Mouse (Mus musculus) thymus, postnatal 4 days (tissue): ENCODE measurements around the gene Tbc1d2.
A peak's percentile ranks its signal among the peaks of the same experiment; 100 is the strongest.
"Not testable (repeated sequence)": the region's sequence is repeated elsewhere in the genome, so short reads cannot be mapped to it uniquely, and the experiment has no call there.

ENCODE experiments used
- DNase-seq: peaks from one replicate; pipeline ENCODE4 v3.0.0; 2021

The Tbc1d2 gene

DNA sequence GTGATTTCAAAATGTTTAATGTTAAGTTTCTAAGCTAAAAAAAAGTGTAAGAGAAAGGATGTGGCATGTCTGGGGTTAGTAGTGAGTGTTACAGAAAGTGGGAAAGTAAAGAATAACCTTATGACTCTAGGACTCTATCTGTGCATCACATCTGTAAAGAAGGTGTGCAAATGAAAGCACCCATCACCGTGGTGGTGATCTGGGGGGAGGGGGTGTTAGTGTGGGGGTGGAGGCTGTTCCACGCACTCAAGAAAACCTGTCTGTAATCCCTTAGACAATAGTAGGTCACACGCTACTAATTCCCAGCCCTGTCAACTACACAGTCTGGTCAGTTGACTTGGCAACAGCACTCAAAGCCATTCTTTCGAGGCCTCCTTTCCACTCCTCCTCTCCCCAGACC is 8.7 kb downstream of the Tbc1d2 start:
- no peak for DNase-seq

DNA sequence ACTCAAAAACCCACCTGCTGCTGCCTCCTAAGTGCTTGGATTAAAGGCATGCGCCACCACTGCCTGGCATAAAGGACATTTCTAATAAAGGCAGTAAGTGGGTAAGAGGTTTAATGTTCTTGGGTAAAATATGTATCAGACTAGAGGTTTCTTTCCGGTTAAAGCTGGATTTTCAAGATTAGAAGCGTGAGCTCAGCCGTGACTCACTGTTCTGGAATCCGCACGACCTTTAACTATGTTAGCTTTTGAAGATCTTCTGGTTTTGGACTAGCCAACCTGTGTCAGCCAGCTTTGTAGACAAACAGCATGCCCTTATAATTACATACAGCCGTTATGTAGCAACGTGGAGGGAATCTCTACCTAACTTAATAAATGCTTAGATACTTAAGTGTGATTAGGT is 10.1 kb downstream of the Tbc1d2 start:
- no peak for DNase-seq

DNA sequence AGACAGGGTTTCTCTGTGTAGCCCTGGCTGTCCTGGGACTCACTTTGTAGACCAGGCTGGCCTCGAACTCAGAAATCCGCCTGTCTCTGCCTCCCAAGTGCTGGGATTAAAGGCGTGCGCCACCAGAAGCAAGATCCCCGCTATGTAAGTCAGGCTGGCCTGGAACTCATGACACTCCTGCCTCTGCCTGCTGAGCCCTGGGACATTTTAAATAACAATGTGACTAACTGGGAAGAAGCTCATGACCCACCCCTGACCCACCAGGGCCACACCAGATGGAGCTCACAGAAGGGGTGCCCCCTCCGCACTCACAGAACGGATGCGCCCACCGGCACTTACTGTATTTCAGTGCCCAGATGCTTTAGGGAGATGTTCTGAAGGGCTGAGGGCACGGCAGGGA is 12.8 kb downstream of the Tbc1d2 start:
- DNase-seq, result peak; percentile 7

DNA sequence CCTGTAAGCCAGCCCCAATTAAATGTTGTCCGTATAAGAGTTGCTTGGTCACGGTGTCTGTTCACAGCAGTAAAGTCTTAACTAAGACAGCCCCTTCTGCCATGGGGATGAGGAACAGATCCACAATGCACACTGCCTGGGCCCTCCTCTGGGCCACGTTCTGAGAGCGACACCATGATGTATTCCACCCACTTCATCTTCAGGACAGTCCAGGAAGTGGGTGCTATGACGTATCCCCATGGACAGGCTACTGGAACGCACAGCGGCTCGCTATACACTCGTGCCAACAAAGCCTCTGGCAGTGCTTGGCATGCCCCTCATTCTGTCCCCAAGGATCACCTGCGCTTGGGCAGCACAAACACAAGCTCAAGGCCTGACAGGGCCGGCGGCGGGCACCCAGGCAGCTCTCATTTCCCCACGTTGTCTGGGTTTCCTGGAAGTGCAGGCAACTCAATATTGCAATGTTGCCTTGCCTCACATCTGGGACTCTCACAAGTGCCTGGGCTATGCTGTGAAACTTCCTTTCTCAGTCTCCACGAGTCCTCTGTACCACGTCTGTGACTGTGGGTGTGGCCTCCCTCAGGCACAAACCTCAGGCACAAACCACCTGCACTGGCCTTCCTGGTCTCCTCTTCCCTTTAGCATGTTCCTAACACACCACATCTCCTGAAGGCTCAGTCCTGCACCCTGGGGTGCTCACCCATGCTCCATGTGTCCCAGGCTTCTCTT is 14.1 kb downstream of the Tbc1d2 start:
- peak; percentile 34 for DNase-seq

DNA sequence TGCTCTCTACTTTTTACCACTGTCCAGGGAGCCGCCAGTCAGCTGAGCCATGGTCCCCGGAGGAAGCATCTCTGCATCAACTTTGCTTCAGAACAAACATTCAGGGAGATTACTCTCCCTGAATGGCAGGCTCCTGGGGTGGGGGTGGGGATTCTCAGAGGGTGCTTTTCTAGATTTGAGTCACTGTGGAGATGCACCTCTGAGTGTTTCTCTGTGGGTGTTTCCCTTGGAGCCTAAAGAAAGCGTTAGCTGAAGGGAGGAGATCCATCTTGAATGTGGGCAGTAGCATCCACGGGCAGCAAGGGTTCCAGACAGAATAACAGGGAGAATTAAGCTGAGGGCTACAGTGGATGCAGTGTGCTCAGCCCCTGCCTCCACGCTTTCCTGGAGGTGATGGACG is 15.1 kb downstream of the Tbc1d2 start:
- DNase-seq, result no peak

DNA sequence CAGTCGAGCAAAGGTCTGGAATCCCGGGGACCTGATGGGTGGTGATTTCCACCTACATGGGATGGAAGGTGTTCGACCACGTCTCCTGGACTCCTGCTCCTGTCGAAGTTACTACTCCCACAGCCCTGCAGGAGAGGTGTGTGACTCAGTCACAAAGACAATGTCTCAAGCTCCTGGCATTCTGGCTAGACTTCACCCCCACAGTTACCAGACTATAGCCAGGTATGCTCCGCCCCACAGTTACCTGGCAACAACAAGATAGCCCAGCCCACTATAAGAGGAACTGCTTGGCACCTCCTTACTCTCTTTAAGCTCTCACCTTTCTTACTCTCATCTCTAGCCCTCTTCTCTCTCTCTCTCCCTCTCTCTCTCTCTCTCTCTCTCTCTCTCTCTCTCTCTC is 16.4 kb downstream of the Tbc1d2 start:
- not testable (repeated sequence) for DNase-seq

DNA sequence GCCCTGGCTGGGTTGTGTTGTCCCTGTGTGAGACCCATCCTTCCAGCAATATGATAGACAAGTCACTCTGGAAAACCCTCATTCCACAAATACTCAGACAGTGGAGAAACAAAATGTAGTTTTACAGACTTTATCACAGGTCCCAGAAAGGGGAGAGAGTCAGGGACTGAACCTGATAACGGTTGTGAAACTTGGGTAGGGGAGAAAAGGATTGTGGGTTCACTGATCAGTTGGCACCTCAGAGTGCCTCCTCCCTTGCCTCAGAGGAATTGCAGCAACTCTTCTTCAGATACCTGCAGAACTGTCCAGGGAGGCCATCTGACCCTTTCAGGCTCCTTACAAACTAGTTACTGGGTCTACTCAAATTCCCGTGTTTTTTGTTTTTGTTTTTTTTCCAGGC is 17.5 kb downstream of the Tbc1d2 start:
- no peak for DNase-seq

DNA sequence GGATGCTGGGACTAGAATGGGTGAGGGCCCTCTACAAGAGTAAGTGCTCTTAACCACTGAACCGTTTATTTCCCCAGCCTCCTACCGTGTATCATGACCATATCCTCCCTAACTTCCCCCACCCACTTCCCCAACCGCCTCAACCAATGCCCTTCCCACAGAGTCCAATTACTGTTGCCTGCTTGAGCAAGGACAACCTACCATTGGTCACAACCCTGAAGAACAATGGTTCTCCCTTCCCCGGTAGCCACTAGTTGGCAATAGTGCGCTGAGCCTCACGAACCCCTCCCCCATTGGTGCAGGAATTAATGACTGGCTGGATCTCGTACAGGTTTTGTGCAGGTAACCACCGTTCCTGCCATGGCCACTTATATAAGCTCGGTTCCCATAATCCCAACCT is 19.6 kb downstream of the Tbc1d2 start:
- peak; percentile 72 for DNase-seq

DNA sequence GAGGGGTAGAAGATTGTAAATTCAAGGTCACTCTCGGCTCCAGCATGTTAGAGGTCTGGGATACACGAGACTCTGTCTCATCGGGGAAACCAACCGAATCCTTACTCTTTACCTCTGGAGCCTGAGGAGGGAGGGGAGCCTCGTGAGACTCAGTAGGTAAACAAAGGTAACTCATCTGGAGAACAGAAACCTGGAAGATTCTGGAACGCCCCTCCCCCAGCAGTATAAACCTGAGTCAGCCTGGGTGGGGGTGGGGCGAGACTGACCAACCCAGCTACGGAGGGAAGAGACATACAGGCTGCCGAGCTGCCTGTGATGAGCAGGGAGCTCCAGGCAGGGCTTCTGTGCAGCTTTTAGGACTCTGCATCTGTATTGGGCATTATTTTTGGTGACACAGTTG is 21.1 kb downstream of the Tbc1d2 start:
- no peak for DNase-seq

DNA sequence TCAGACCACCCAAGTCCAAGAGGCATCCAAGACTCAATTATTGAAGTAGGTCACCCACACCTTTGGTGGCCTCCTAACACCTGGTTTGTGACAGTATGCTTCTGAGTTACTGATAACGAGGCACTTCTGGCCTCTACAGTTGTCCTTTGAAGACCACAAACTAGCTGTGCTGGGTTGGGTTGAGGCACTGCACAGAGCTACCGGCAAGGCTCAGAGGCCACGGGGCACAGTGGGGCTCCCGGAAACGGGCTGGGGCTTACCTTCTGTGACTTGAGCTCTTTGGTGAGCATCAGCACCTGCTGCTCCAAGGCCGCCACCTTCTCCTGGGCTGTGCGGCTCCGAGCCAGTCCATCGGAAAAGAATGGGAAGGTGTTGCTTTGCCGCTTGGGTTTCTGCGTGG is 21.9 kb downstream of the Tbc1d2 start:
- DNase-seq, result peak; percentile 79

DNA sequence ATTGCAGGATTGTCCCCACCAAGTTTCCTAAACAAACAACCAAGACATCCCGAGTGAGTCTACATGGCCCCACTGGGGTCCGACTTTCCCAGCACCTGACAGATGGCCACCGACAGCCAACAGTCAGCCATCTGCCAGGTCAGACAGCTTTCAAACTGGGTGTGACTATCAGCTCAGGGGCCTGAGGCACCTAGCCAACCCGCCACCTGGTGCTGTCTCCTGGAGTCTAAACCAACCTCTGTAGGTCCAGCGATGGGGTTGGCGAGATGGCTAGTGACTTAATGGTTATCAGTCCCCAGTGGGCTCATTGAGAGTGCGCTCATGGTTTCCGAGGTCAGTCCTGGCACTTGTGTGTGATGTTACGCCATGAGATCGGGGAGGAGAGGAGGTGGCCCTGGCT is 24.9 kb downstream of the Tbc1d2 start:
- DNase-seq, result no peak

DNA sequence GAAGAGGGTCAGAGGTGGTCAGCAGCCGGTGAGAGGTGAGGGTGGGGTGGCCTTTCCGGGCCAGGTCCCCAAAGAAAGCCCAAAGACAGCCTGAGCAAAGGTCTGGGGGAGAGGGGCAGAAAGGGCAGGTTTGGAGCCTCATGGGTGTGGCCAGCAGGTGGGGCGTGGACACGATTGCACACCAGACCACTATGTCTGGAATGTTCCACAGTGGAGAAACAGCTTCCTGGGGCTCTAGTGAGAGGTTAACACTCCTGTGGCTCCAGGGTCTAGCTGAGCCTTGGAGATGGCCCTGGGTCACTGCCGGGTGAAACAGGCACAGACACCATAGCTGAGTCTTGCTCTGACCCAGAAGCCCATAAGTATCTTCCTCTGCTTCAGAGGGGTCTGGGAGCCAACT is 27.0 kb downstream of the Tbc1d2 start:
- DNase-seq, result no peak

DNA sequence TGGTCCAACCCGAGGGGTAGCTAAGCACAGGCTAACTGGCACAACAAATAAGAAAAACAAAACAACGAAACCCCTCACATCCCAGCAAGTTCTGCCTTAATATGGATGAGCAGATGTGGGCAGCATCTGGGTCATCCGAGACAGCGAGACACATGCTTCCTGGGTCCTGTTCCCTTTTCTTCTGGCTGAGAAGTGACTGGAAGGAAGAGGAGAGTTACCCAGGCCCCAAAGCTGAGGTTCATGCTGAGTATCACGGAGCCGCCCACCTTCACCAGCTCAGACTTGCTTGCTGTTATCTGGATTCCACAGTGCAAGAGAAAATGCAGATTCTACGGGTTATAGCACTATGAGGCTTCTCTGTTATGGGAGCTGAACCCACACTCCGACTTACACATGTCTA is 29.1 kb downstream of the Tbc1d2 start:
- no peak for DNase-seq

DNA sequence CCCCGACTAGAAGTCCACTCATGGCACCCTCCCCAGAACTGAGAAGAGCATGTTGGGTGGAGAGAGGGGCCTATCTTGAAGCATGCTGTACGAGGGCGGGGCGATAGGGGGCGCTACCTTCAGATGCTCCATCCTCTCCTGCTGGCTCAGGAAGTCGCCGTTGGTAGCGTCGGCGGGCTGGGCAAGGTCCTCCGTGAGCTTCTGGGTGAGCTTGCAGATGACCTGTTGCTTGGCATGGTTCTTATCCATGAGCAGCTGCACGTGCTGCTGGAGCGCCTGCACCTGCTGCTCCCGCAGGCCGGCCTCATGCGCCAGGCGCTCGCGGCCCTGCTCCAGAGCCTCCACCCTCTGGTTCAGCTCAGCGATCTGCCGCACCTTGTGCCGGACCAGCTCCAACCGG is 29.7 kb downstream of the Tbc1d2 start:
- peak; percentile 78 for DNase-seq

DNA sequence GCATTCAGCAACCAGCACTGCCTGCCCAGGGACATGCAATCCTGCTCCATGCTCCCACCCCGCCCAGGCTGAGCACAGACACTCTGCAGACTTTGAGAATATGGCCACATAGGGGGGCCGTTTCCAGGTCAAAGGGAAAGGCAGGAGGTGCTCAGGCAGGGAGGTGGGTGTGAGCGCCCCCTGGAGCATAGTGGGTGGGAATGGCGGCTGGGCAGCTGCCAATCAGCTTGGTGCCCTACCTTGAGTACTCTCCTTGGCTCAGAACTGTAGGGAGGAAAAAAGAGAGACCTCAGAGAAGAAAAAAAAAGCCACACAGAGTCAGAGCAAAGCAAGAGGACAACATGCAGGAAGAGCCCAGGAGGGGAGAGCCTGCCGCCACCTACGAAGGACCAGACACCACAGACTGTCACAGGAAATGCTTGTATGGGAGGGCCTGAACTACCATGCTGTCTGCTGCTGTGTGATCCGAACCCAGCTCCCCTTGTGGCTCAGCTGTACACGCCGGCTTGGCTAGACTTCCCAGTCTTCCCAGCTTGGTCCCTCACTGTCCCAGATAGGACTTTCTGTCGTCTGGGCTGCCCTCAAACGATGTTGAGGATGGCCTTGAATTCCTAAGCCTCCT is 31.7 kb downstream of the Tbc1d2 start:
- peak; percentile 78 for DNase-seq

DNA sequence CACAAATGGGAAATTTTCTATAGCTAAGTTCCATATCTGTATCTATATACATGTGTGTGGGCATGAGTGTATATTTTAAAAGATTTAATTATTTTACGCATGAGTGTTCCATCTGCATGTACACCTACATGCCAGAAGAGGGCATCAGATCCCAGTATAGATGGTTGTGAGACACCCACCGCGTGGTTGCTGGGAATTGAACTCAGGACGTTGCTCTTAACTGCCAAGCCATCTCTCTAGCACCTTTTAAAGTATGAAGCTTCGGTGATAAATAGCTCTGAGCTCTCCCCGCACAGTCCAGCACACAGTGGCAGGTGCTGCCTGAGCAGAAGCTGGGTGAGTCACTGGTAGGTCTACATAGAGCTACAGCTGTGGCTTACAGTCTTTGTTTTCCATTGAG is 32.6 kb downstream of the Tbc1d2 start:
- DNase-seq, result no peak

DNA sequence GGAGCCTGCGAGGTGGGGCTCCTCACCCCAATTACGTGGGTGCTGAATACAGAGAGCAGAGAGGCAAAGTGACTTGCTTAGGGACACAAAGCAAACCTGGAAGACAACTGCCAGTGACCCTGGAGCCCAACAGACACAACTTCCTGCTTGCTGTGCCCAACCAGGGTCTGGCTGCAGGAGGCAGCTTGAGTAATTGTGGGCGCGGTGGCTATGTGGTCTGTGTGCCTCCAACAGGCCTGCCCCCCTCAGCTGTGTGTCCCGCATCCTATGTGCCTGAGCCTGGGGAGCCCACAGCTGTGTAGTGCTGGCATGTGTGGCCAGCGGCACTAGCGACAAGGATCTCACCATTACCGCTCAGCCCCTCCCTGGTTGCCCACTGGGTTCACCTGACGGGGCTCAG is 35.4 kb downstream of the Tbc1d2 start:
- DNase-seq, result peak; percentile 58

DNA sequence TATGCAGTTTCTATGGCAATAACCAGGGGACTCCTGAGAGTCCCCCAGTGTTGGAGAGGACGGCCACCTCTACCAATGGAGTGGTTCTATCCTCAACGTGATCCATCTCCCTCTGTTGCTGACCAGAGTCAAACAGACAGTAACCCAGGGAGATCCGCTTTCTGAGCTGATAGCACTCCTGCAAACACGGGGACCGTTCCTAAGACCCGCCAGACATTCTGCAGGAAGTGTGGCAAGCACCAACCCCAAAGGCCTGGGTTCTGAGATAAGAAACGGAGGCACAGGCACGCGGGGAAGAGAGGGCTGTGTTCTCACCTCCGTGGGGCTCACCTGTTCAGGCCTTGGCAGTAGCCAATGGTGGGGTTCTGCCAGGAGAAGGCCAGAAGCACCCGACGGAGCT is 36.4 kb downstream of the Tbc1d2 start:
- DNase-seq, result no peak

DNA sequence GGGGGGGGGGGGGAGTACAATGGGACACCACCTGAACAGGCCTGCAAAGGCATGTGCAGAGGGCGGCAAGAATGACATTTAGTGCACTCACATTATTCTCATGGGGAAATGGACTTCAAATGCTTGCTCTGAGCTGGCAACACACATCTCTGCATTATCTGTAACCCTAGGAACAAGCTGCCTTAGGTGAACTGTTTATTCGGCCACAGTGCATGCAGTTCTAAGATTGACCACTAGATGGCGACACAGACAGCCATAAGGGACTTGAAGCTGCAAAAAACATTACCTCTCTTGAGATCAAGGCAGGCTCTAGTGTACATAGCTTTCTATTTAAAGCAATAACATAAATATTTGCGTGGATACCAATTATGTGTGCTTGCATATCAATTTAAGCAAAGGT is 38.8 kb downstream of the Tbc1d2 start:
- DNase-seq, result peak; percentile 91

DNA sequence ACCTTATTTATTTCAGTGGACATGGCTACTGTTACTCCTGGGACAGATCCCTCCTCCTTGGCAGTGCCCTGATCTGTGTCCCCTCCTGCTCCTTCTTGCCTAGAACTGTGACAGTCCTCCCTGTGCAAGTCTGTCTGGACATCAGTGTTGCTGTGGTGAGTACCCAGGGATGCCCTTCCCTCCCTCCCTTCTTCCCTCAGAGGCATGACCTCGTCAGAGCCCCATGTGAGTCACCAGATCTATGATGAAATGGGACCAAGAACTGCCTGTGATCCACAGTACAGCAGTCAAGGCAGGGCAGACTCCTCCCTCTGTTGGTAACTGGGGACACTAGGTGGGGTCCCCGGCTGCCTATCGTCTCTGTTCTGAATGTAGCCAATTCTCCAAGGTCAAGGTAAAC is 42.4 kb downstream of the Tbc1d2 start:
- DNase-seq, result no peak

DNA sequence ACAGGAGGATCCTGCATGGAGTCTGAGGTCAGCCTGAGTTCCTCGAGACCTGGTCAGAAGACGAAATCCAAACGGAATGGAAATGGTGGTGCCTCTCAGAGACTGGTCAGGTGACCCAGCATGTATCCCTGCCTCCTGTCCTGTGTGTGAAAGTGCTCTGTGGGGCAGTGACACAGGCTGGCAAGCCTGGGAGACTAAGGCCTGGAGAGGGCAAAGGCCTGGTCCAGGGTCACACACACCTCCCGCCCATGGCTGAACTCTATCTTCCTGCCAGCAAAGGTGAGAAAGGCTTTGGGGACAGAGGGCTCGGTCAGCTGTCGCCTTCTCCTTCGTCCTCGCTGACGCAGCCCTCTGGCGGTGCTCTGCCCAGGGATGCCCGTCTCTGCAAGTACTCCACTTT is 44.6 kb downstream of the Tbc1d2 start:
- no peak for DNase-seq

DNA sequence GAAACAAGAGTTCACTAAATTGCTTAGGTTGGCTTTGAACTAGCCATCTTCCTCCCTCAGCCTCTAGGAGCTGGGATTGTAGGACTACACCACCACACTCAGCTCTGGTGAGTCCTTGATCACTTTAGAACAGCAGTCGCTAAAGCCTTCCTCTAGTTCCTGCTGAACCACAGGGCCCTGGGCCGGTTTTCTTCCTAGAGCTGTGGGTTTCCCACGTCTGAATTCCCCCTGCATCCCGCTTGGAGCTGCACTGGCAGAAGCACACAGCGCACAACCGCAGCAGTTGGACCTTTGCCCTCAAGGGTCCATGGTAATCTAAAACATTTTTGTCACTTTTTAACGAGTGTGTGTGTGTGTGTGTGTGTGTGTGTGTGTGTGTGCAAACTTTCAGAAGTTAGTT is 47.3 kb downstream of the Tbc1d2 start:
- DNase-seq, result no peak

DNA sequence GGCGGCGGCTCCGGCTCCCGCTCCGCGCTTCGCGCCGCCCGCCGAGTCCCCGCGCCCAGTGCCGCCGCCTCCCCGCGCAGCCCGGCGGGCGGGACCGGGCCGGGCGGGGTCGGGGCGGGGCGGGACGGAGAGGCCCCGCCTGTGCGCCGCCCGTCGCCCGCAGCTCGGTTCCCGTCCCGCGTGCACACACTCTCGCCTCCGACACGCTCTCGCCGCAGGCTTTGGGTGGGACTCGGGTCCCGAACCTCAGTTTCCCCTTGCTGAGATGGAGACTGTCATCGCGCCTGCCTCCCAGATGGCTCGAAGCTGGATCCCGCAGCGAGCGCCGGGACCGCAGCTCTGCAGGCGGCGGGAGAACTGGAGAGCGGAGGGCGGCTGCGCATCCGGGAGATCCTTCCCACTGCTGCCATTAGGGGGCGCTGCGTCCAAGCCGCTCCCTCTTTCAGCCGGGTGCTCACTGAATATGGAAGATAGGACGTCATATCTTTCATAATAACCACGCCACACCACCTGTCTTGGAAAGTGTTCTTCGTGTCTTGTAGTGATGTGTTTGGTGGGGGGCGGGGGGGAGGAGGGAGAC is 48.1 kb downstream of the Tbc1d2 start, which contains the start of gene Coro2a:
Gene Coro2a (minus strand): TSS at position 359 of the 580 bp plus-strand sequence.
- peak; percentile 93 for DNase-seq

DNA sequence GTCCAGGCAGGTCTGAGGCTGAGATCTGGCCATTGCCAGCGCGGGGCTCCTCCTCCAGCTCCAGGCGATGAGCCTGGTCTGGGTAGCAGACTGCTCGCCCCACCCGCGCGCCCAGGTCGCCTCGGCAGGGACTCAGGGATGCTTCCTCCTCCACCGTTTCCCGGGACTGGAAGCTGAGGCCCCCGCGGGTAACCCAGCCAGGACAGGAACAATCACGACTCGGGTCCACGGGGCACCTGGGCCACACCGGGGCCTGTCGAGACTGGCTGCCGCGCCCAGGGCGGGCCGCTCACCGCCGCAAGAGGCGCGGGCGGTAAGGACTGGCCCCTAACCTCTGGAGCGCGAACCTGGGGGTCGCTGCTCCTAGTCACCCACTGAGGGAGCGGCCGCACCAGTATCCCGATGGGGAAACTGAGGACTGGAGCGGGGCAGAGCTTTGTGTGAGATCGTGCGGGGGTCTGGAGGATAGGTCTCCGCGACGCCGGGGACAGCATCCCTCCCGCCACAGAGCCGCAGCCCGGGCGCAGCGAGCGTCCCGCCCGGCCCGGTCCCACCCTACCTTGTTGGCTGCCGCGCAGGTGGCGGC is 48.7 kb downstream of the Tbc1d2 start:
- peak; percentile 44 for DNase-seq
